Mouse (Mus musculus) intestine, postnatal 0 days (tissue): ENCODE measurements around the gene Pdc. TPM values are rescaled to one million over a fixed set of nuclear protein-coding genes. Genes with fewer than 3 reads are reported as not detected.
"Not testable (repeated sequence)": the region's sequence is repeated elsewhere in the genome, so short reads cannot be mapped to it uniquely, and the experiment has no call there.

ENCODE experiments used
- ATAC-seq: fragments of 200-750 bp; cut with Nextera tagmentation; 2 replicates; pipeline ENCODE4 v1.8.0; 2017; ENCODE audit warnings: mild to moderate bottlenecking, moderate TSS enrichment, moderate library complexity
- H3K27ac ChIP-seq: fragments of 300-500 bp; sonication (generic); 2 replicates; pipeline ENCODE4 v1.5.1; 2014; ENCODE audit warnings: mild to moderate bottlenecking, low read depth, low read length, moderate library complexity
- H3K27me3 ChIP-seq: fragments of 300-500 bp; sonication (generic); replicated peaks from 2 replicates; pipeline ENCODE4 v1.6.1; 2014; ENCODE audit warnings: low read length, mixed read lengths; ENCODE audit not compliant: control insufficient read depth, insufficient read depth
- H3K36me3 ChIP-seq: fragments of 300-500 bp; sonication (generic); 2 replicates; pipeline ENCODE4 v1.6.1; 2014; ENCODE audit warnings: mild to moderate bottlenecking, moderate library complexity; ENCODE audit not compliant: control insufficient read depth, insufficient read depth
- H3K4me1 ChIP-seq: fragments of 300-500 bp; sonication (generic); replicated peaks from 2 replicates; pipeline ENCODE4 v1.6.1; 2014; ENCODE audit warnings: antibody characterized with exemption, low read length, mixed read lengths; ENCODE audit not compliant: control insufficient read depth, insufficient read depth
- H3K4me2 ChIP-seq: fragments of 300-500 bp; sonication (generic); replicated peaks from 2 replicates; pipeline ENCODE4 v1.6.1; 2014; ENCODE audit warnings: low read depth, mild to moderate bottlenecking, moderate library complexity
- H3K4me3 ChIP-seq: fragments of 300-500 bp; sonication (generic); 2 replicates; pipeline ENCODE4 v1.5.1; 2014; ENCODE audit warnings: low read depth, low read length
- H3K9ac ChIP-seq: fragments of 300-500 bp; sonication (generic); 2 replicates; pipeline ENCODE4 v1.6.1; 2014; ENCODE audit warnings: mild to moderate bottlenecking, low read depth, low read length
- H3K9me3 ChIP-seq: fragments of 300-500 bp; sonication (generic); 2 replicates; pipeline ENCODE4 v1.6.1; 2016; ENCODE audit warnings: mixed run types; ENCODE audit not compliant: control insufficient read depth
- CTCF ChIP-seq: sonication (generic); IDR thresholded peaks from 2 replicates; pipeline ENCODE4 v1.5.1; 2016; ENCODE audit warnings: low read depth, mild to moderate bottlenecking, control low read depth, antibody characterized with exemption, moderate library complexity
- WGBS: fragments of 180-500 bp; shearing (Covaris S2); extraction: QIAGEN DNeasy Blood & Tissue Kit; methylation state at CpG from one replicate; pipeline ENCODE4 v1.1.7; 2014; 5-methylcytosine and 5-hydroxymethylcytosine counted together
- polyA plus RNA-seq: library from polyadenylated mRNA; unstranded; fragments of >200 nt; fragmentation: Nextera tagmentation; extraction: Ambion mirVana; gene quantifications from 2 replicates; pipeline ENCODE4 v1.2.1, GENCODE M21; 2015

The Pdc gene
- polyA plus RNA-seq = not detected in 2 replicates

DNA sequence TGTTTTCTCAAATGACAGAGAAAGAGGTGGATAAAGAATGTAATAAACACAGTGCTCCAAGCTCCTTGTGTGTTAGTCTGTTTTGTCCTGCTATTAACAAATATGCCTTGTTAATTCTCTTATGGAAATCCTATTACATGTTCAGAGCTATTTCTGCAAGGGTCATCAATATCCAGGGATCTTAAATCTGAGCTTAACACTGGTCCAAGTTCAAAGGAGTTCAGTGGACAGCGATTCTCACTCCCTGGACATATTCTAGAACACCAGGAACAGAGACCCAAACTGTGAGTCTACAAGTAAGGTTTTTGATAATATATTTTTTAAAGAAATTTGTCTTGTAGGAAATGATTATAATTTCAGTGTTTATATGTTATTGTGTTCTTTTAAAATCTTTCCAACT is at the start of gene Pdc:
Gene Pdc, plus strand, starts transcription at position 213 of the 400 bp plus-strand sequence.
- ATAC-seq = no peak
- H3K36me3 ChIP-seq = no peaks in the 10 kb centered on the region
- H3K27me3 ChIP-seq = no peaks in the 10 kb centered on the region
- H3K4me2 ChIP-seq = no peak within 1 kb of the TSS
- WGBS = 78% methylated on average over 1 of the region's 1 CpGs
- H3K9ac ChIP-seq = no peak within 1 kb of the TSS
- no peak within 1 kb of the TSS for H3K27ac ChIP-seq
- H3K9me3 ChIP-seq = no peaks in the 10 kb centered on the region
- TF ChIP-seq CTCF = no peak
- H3K4me3 ChIP-seq = no peak within 1 kb of the TSS
- H3K4me1 ChIP-seq = no peaks in the 10 kb centered on the region

DNA sequence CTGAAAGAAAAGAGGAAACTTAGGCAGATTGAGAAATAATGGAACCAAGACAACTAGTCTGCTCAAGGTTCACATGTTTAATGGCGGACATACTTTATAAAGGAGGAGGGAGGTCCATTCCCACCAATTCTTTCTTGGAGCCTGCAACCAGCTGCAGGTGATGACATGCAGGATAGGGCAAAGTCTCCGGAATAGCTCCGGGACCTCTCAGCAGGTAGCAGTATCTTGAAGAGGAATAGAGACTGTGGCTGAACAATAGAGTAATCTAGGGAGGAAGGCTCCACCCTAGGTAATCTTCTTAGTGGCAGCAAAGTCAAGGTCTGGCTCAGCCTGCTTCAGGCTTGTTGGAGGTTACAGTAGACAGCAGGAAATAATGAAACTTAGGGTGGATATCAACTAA is 25.2 kb upstream of the Pdc start:
- not testable (repeated sequence) for ATAC-seq, H3K27ac ChIP-seq, H3K4me2 ChIP-seq, H3K27me3 ChIP-seq, H3K4me3 ChIP-seq, H3K36me3 ChIP-seq, H3K9ac ChIP-seq, H3K4me1 ChIP-seq, H3K9me3 ChIP-seq
- 83% methylated on average over 3 of the region's 3 CpGs for WGBS

DNA sequence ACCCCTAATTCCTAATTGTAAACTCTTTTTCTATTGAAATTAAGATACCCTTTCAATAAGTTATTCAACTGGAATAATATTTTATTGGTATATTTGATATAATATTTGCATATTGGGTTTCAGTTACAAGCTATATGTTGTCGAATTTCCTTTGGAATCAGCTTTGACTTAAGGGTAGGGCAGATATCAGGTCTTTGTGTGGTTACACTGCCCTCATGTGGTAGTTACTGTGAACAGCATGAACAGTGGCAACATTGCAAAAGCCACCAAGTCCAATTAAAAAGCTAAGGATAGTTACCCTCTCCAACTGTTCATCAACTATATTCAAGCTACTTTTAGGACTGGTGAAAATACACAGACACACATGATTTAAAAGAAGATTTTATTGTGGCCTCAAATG is 11.6 kb upstream of the Pdc start:
- H3K27ac ChIP-seq = no peak overlapping the region
- H3K4me2 ChIP-seq = no peak overlapping the region
- no peaks in the 10 kb centered on the region for H3K27me3 ChIP-seq
- WGBS = 38% methylated on average over 1 of the region's 1 CpGs
- no peak overlapping the region for H3K4me3 ChIP-seq
- TF ChIP-seq CTCF = peak; percentile 73
- no peaks in the 10 kb centered on the region for H3K36me3 ChIP-seq
- H3K4me1 ChIP-seq = no peaks in the 10 kb centered on the region
- ATAC-seq = no peak
- no peaks in the 10 kb centered on the region for H3K9me3 ChIP-seq
- no peak overlapping the region for H3K9ac ChIP-seq

DNA sequence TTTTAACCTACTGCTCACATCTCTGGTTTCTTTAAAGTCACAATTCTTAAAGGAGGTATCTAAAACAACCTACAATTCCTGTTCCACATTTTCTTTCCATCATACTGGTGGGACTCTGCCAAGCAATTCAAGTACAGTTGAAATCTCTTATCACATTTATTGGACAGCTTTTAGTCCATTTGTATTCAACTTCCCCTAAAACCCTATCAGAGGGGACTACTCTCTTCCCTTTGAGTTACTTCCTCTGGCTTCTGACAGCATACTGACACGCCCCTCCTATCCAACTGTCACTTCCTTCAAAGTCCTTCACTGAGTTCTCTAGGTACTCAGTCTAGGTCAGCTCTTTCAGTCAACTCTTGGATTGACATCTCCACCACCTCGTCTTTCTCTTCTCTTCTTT is 15.9 kb downstream of the Pdc start:
- H3K27me3 ChIP-seq = no peaks in the 10 kb centered on the region
- ATAC-seq = no peak
- no peak overlapping the region for H3K27ac ChIP-seq
- H3K9me3 ChIP-seq = no peaks in the 10 kb centered on the region
- WGBS = 74% methylated on average over 2 of the region's 2 CpGs
- TF ChIP-seq CTCF = no peak
- H3K4me2 ChIP-seq = no peak overlapping the region
- no peaks in the 10 kb centered on the region for H3K4me1 ChIP-seq
- no peak overlapping the region for H3K4me3 ChIP-seq
- no peaks in the 10 kb centered on the region for H3K36me3 ChIP-seq
- H3K9ac ChIP-seq = no peak overlapping the region

DNA sequence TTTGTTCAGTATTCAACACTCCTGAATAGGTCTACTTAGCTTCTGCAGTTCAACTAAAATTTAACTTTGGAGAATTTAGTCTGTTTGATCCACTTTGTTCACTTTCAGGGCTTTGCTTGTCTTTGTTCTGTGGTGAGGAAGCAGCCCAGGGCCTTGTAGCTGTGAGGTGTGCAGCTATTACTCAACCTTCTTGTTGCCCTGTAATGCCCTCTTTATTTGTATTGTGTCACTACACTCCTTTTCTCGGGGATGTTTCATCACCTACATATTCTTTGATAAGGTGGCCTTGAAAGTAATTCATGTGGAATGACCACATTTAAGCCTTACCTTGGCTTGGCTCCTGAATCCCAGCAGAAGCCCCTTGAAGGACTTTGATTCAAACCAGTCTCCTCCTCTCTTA is 41.6 kb downstream of the Pdc start:
- H3K4me1 ChIP-seq = no peaks in the 10 kb centered on the region
- H3K27ac ChIP-seq = no peak overlapping the region
- H3K4me3 ChIP-seq = no peak overlapping the region
- H3K27me3 ChIP-seq = no peaks in the 10 kb centered on the region
- no peaks in the 10 kb centered on the region for H3K9me3 ChIP-seq
- no peak for ATAC-seq
- no peak overlapping the region for H3K4me2 ChIP-seq
- no peak for TF ChIP-seq CTCF
- peaks cover 22% of the 10 kb centered on the region for H3K36me3 ChIP-seq
- 68% methylated on average over 1 of the region's 1 CpGs for WGBS
- no peak overlapping the region for H3K9ac ChIP-seq

GRCm38 (mm10) chr1:150372895-150373294 is 53.7 kb downstream of the Pdc start:
- TF ChIP-seq CTCF = peak; percentile 56
- H3K27ac ChIP-seq = no peak overlapping the region
- H3K4me3 ChIP-seq = no peak overlapping the region
- H3K4me1 ChIP-seq = no peaks in the 10 kb centered on the region
- peaks cover 19% of the 10 kb centered on the region for H3K36me3 ChIP-seq
- ATAC-seq = no peak
- H3K9me3 ChIP-seq = no peaks in the 10 kb centered on the region
- no peaks in the 10 kb centered on the region for H3K27me3 ChIP-seq
- 78% methylated on average over 3 of the region's 3 CpGs for WGBS
- H3K4me2 ChIP-seq = no peak overlapping the region
- H3K9ac ChIP-seq = no peak overlapping the region

DNA sequence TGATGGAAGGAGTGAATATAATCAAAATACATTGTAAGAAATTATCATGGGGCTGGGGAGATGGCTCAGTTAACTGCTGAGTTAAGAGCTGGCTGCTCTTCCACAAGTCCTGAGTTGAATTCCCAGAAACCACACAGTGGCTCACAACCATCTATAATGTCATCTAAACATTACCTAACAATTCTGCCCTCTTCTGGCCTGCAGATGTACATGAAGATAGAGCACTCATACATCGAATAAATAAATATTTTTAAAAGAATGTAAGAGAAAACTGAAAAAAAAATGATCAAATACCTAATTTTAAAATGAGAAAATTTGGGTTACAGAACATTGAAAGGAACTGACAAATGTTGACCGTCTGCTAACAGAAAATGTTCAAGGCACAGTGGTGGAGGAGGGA is 55.0 kb downstream of the Pdc start:
- Histone ChIP-seq H3K36me3 (peaks cover 19% of the 10 kb centered on the region), H3K4me1 (no peaks in the 10 kb centered on the region), H3K27ac (no peak overlapping the region), H3K4me3 (no peak overlapping the region), H3K27me3 (no peaks in the 10 kb centered on the region), H3K9ac (no peak overlapping the region), H3K4me2 (no peak overlapping the region), H3K9me3 (no peaks in the 10 kb centered on the region)
- no peak for ATAC-seq
- no peak for TF ChIP-seq CTCF
- WGBS = 92% methylated on average over 2 of the region's 2 CpGs

Other genes with a start within 250 kb of the Pdc start
- 1.6 and 2.0 TPM in 2 replicates for gene Ptgs2, start 219.4 kb upstream of the Pdc start, polyA plus RNA-seq
- gene Tpr, start 73.4 kb downstream of the Pdc start, polyA plus RNA-seq = 89.7 and 93.1 TPM in 2 replicates
- 29.2 and 32.9 TPM in 2 replicates for gene Odr4, start 73.7 kb downstream of the Pdc start, polyA plus RNA-seq
- gene Prg4, start 146.7 kb downstream of the Pdc start, polyA plus RNA-seq = 0.34 and 0.44 TPM in 2 replicates